Mouse (Mus musculus) naive thymus-derived CD4-positive, alpha-beta T cell, adult 2 months (primary cell): ENCODE data around the gene Cbx1.

Experiments
- DNase-seq: peaks from one replicate; pipeline ENCODE4 v3.0.0-alpha.2; 2011; ENCODE audit warnings: low read depth

Gene Cbx1

DNA sequence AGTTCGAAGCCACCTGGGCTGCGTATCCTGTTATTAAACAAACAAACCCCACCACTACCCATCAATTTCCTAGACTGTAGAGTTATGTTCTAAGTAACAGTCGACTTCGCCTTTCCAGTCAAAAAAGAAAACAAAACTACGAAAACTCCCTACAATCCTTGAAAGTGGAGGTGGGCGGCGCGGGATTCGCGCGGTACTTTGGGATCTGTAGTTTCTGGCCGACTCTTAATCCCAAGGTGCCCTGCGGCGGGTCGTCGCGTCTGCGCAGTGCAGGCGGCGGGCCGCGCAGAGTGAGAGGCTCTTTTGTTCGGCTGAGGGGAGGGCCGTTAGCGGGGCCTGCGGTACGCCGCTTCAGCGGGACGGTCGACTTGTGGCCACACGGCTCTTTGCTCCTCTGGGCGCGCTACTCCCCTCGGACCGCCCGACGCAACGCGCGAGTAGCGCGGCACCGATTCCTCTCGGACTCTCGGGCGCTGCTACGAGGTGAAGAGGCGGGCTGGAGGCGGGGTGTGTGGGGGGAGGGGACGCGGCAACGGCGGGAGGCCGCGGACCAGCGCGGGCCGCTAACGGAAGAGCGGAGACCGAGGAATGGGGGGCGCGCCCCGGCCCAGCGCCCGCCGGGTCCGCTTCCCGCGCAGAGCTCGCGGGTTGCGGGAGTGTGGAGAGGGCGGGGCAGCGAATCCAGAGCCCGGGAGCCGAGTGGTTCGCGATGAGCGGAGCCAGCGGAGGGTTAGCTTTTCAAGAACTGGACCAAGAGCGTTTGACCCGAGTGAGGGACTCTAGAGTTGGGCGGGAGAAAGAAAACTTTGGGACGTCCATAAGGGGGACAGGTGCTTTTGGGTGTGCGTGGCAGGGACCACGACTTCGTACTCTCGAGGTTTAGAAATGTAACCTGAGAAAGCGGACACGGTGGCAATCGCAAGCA is at the start of gene Cbx1:
Gene Cbx1, plus strand, starts transcription at position 257 of the 925 bp plus-strand sequence.
- peak; percentile 91 for DNase-seq

DNA sequence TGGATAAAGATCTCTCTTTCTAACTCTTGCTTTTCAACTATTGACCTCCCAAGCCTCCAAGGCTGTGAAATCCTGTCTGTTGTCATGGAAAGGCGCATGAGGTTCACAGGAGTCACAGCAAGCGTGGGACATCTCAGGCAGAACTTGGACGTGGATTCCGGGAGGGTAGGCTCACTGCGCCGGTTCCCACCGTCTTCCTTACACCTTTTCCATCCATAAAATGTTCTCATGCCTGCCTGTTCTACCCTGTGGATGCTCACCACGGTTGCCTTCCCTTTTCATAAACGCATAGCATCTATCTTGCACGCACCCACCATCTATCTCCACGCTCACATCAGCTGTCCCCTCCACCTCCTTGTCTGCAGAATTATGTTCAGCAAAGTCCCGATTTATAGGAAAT is 48.1 kb upstream of the Cbx1 start:
- no peak for DNase-seq

DNA sequence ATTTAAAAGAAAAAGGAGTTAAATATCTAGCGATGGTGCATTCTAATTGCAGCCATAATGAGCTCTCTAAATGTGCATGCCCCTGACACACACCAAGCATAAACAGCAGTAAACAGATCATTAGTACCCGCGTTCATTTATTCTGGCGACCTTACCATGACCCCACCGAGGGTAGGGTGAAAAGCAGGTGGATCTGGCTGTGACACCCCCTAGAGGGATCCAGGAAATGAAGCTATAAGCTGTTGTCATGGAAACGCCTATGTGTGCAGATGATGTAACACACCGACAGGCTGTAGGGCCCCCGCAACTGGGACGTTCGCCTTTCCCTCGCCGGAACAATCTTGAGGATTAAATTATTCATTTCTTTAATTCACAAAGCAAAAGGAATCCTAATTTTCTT is 46.9 kb upstream of the Cbx1 start:
- DNase-seq = no peak

DNA sequence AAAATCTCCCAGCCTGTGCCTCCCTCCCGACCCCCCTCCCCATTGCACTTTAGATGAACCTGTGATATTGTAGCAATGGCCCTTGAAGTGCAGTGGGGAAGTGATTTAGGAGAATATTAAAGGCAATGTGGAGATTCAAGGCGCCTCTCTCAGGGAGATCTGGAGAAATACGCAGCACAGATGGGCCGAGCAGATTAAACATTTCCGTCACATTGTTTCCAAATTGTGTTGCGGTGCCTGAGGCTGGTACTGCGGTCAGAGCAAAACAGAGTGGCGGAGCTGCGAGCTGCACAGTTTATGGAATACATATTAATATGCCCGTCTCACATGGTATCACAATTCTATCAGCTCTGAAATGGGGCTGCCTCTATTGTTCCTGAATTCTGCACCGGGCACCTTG is 45.9 kb upstream of the Cbx1 start:
- DNase-seq = no peak

DNA sequence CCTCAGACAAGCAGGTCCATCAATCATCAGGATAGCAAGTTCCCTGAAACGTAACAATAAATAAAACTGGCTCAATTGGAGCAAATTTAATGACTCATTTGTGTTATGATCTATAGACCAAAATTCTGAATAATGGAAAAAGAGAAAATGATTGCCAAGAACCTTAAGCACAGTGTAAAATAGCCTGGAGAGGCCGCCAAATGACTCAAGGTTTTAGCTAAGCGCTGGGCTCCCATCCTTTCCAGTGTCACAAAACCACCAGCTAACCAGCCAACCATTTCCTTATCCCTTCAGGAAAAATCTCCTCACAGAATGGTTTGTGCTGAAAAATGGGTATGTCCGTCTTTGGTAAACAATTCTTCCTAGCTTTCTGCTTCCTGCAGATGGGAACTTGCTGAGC is 45.0 kb upstream of the Cbx1 start:
- DNase-seq = no peak

DNA sequence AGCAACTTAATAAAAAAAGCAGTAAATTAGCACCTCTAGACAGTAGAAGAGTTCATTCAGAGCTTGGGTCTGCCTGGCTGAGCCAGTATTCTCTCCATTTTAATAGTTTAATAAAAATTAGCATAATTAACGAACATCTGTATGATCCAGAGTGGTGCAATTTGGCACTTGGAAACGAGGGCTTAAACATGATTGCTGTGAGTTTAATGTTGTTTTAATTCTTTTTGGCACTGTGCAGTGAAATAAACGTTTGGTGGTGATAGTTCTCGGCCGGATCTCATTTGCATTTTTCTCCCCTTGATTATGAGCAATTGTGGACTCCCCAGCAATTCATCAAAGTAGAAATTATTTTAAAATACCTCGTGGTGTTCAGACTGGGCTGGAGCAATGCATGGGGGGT is 42.3 kb upstream of the Cbx1 start:
- DNase-seq = no peak

DNA sequence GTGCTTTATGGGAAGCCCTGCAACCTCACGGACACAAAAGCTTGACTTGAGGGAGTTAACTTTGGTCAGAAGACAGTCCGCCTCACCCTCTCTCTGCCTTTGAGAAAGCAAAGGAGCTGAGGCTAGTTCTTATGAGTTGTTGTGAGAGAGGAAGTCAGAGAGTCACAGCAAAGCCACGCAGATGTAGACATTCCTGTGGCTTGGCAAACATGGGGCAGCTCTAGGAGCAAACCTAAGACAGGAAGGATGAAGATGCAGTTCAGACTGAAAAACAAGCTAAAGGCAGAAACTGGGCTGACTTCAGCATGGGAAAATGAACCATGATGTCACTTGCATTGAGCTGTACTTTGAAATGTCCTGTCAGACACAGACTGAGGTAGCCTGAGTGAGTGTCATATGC is 41.4 kb upstream of the Cbx1 start:
- no peak for DNase-seq

DNA sequence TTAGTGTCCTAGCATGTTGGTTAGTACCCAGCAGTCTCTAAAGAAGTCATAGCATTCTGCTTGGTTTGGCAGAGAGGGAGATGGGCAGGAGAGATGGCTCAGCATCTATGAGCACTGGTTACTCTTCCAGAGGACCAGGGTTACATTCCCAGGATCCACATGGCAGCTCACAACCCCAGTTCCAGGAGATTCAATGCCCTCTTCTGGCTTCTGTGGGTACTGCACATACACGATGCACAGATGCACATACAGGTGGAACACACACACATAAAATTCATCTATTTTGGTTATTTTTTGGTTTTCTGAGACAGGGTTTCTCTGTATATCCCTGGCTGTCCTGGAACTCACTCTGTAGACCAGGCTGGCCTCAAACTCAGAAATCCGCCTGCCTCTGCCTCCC is 33.6 kb upstream of the Cbx1 start:
- DNase-seq = peak; percentile 44

DNA sequence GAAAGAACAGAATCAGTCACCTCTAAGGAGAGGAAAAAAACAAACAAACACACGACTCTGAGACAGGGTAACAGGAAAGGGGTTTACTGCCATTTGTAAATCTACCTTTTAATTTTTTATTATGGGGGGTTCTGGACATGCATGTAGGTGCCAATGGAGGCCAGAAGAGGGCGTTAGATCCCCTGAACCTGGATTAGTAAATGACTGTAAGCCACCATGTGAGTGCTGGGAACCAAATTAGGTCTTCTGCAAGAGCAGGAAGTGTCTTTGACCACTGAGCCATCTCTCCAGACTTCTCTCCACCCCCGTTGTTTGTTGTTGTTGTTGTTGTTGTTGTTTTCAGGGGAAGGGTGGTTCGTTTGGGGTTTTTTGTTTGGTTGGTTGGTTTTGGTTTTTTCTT is 31.5 kb upstream of the Cbx1 start:
- DNase-seq = no peak

DNA sequence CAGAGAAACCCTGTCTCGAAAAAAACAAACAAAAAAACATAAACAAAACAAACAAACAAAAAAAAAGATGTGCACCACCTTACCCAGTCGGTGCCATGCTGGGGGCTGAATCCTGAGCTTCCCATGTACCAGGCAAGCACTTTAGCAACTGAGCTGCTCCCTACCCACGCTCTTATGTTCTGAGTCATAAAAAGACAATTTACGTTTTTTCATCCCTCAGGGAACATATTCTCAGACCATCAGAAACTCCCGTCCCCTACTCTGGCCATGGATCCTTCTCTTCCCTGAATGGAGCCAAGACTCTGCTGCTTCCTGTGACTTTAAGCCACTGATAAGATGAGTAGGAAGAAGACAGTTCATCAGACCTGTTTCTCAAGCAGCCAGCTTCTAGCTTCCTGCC is 30.5 kb upstream of the Cbx1 start:
- no peak for DNase-seq

DNA sequence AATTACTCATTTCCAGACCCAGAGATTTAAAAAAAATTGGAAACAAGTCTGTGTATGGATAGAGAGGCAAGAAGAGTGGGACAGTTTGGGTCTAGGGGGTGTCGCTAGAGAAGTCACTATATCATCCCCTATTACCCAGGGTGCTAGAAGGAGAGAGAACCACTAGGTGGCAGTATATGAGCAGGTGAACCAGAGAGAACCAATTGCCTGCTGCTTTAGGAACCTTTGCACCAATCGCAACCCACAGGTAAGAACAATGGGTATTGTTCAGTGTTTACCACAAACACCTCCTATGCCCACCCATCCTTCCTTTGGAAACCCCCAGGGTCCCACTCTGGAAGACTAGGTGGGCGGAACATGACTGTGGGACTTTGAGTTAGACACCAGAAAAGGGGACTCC is 28.9 kb upstream of the Cbx1 start:
- DNase-seq = peak; percentile 83

DNA sequence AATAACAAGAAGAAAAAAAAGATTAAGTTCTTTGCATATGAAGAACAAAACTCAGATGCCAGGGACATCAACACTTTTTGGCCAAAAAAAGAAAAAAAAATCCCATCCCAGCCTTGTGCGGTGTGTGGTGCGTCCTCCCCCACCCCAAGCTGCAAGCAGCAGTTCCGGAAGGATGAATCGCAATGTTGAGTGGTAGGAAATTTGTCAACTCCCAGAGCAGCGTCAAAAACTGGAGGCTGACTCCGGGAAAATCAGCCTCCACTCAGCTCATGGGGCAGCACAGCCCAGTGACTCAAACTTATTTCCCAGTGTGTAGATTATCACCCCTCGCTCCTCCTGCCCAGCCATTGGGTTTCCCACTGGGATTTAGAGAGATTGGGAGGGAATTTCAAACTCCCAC is 26.9 kb upstream of the Cbx1 start:
- no peak for DNase-seq

DNA sequence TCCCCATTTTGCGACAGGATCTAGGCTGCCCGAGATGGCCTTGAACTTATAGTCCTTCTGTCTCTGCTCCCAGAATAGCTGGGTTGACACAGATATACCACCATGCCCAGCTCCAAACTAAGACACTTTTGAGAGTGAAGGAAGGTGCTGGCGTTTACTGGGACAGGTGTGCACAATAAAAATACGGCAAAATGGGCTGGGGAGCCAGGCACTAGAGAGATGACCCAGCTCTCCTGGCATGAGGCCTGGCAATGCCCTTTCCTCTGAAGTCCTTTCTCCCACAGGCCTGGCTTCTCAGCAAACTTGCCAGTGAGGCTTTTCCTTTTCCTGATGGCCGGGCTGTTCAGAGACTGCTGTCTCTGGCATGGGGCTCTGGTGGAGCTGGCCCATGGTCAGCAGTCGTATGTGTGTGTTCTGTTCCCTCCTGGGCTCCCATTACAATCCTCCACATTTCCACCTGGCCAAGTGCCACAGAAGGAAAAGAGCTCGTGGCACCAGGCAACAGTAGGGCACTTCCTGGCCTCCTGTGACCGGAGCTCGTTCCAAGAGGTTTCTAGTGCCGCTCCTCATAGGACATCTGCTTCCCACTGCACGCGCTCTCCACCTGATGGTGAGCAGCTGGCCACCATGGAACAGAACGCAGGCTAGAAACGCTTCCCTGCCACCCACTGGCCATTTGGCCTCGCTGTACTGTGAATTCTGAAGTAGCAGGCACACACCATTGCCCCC is 26.0 kb upstream of the Cbx1 start:
- DNase-seq = no peak

DNA sequence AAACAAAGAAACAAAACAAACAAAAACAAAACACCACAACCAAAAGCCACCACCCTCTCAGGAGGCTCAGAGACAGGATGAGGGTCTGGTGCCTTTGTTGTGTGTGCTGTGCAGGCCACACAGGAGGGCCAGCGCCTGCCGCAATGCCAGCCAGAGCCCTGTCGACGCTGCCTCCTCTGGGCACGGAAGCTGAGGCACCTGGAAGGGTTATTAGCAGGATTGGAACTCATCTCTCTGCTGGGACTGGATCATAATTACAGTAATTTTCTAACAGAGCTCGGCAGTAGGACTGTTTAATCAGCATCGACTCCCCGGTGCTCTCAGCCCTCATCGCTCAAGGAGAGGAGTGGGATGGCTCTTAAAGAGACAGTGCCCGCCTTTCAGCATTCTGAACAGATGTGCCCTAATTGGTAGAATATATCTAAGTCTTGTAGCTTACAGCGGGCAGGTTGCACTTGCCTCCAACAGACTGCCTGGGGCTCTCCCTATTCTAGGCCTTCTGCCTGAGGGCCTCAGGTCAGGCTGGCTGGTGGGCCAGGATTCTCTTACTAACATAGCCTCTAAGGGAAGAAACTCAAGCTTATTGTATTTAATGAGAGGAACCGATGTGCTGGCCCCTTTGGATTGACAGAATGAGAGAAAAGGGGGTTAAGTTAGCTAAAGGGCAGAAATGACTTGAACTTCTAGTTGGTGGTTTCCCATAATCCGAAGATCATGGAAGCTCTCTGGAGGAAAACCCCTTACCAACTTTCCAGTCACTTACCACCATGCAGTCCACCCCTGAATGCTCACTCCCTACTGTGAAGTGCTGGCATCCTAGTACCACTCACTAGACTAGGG is 24.2 kb upstream of the Cbx1 start:
- no peak for DNase-seq

DNA sequence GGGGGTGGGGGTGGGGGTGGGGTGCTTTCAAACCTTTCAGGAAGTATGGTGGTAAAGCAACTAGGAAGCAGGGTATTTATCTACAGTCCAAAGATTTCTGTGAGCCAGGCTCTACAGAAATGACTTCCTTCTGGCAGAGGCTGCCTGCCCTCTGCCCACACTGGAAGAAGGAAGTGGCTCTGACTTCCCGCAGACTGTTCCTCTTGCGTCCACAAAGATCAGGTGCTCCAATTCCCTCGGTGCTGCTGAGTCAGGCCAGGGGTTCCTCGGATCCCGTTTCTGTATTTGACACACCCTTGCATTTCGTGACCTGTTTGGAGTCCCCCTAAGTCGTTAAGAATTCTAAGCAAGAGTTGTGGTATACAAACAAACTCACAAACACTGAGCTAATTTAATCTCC is 23.3 kb upstream of the Cbx1 start:
- DNase-seq = no peak

DNA sequence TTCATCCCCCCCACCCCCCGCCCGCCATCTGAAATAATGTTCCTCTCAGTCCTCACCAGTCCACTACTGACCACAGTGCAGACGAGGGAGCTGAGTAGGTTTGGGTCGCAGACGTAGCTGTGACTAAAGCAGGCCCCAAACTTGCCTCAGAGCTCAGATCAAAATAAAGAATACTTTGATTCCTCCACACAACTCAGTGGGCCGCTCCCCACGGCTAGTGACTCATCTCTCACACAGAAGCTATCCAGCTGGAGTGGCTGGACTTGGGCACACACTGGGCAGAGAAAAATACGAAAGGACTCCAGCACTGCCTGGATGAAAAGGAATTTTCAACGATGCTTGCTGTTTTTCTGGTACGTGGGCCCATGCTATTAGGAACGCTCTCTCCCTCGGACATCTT is 22.4 kb upstream of the Cbx1 start:
- no peak for DNase-seq

DNA sequence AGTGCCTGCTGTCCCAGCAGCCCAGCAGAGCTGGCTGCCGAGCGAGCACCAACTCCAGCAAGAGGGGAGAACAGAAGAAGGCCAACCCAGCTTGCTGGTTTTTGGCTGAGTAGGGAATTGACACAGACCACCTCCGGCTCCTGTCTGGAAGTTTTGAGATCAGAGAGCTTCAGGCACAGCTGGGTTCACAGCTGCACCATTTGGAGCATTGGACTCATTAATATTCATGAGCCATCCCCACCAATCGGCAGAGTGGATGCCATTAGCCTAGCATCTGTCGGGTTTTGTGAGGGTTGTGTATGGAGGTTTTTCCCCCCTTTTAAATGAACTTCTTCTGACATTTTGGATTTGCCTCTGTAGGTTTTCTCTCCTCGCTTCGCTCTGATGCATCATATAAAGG is 21.8 kb upstream of the Cbx1 start:
- no peak for DNase-seq

DNA sequence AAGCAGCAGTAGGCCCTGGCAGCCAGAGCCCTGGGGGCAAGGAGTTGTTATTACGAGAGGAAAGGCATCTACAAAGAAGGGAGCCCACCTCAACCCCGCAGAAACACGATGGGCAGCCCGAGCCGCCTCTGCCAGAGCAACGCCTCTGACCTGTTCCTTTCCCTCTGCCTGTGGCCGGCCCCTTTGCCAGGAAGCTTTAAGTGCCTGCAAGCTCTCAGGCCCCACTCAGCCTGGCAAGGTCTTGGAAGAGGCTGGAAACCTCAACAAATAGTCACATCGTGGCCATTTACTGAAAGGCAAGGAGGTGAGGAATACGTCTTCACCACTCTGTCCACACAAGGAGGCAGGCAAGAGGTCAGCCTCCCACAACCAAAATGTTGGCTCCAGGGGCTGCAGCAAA is 20.7 kb upstream of the Cbx1 start:
- DNase-seq = no peak

DNA sequence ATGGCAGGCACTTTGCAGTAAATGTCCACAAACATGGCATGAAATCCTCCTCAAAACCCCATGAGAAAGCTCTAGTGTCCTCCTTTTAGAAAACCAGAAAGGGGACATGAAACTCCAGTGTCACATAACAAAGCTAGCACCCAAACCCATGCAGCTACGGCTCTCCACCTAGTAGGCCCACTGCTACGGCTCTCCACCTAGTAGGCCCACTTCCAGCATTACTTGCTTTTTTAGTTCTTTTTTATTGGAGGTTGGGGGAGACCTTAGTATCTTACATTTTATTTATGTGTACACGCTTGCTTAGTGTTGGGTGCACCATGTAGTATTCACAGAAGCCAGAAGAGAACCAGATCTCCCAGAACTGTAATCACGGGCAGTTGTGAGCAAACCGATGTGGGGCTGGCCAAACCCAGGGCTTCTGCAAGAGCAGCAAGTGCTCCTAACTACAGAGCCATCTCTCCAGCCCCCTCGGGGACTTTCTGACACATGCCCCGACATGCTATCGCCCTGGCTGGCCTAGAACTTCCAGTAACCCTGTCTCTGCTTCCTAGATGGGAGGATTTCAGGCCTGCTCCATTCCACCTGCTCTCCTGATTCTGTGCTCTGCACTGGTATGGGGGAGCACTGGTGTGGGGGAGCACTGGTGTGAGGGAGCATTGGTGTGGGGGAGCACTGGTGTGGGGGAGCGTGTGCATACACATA is 17.5 kb upstream of the Cbx1 start:
- no peak for DNase-seq

DNA sequence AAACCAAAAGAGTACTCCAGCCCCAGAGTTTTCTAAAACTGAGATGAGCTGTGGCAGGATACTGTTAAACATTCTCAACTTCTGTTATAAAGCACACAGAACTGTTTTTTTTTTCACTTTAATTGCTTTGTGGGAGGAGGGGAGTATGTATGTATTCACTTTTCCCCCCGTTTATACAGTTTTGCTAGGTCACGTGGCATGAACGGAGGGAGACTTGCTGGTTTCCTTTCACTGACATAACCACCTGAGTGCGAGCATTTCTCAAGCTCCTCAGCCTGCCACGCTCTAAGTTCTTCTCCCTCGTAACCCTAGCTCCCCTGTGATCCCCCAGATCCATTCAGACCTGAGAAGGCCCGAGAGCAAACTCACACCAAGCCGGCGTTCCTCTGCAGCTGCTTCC is 16.5 kb upstream of the Cbx1 start:
- no peak for DNase-seq

DNA sequence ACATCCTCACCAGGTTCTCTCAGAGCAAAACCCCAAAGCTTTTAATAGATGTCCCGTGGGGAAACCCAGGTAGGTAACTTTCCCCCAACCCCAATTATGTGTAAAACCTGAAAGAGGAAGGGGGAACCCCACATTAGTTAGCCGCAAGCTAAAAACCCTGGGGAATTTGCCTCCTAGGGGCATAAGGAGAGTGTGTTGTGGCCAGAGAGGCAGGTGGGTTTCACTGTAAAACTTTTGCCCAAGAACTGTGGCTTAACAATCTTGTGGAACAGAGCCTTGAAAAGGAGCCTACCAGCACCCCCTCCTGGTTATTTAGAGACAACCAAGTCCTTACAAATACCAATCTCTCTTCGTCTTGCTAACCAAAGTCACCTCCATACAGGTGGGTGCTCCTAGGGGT is 14.4 kb upstream of the Cbx1 start:
- no peak for DNase-seq

DNA sequence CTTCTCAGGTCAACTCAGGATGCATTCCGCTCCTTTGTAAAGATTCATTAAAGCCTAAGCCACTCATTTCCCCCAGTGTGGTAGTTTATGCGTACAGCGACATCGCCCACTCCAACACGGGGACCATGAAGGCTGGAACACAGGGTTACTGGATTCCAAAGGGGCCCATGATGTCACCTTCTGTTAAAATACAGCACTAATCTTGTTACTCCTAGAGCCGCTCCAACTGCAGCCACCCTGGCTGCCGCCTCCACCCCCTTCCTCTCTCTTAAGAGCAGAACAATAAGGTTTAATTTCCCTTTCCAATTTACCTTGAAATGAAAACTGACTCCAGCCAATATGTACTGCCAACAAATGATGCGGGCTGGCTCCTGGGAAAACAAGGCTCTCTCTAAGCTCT is 13.9 kb upstream of the Cbx1 start:
- DNase-seq = no peak
